Mouse (Mus musculus) liver, postnatal 0 days (tissue): ENCODE measurements around the gene Pskh1. TPM values are rescaled to one million over a fixed set of nuclear protein-coding genes. Genes with fewer than 3 reads are reported as not detected.

Experiments used
- ATAC-seq: fragments of 200-750 bp; cut with Nextera tagmentation; 2 replicates; pipeline ENCODE4 v1.8.0; 2017; ENCODE audit warnings: mild to moderate bottlenecking, moderate library complexity
- DNase-seq: peaks from one replicate; pipeline ENCODE4 v3.0.0-alpha.2; 2016
- H3K27ac ChIP-seq: fragments of 300-500 bp; sonication (generic); 2 replicates; pipeline ENCODE4 v1.5.1; 2014; ENCODE audit warnings: antibody characterized with exemption, moderate library complexity, mild to moderate bottlenecking, low read depth
- H3K27me3 ChIP-seq: fragments of 300-500 bp; sonication (generic); 2 replicates; pipeline ENCODE4 v1.6.1; 2014; ENCODE audit warnings: low read length, control low read depth, mixed read lengths; ENCODE audit not compliant: insufficient read depth
- H3K36me3 ChIP-seq: fragments of 300-500 bp; sonication (generic); replicated peaks from 2 replicates; pipeline ENCODE4 v1.6.1; 2014; ENCODE audit warnings: mild to moderate bottlenecking, control low read depth, low read length, moderate library complexity, mixed read lengths; ENCODE audit not compliant: insufficient read depth
- H3K4me1 ChIP-seq: fragments of 300-500 bp; sonication (generic); 2 replicates; pipeline ENCODE4 v1.6.1; 2014; ENCODE audit warnings: antibody characterized with exemption, mild to moderate bottlenecking, control low read depth; ENCODE audit not compliant: insufficient read depth
- H3K4me2 ChIP-seq: fragments of 300-500 bp; sonication (generic); 2 replicates; pipeline ENCODE4 v1.6.1; 2014; ENCODE audit warnings: low read depth, mild to moderate bottlenecking, low read length, moderate library complexity, mixed read lengths
- H3K4me3 ChIP-seq: fragments of 300-500 bp; sonication (generic); 2 replicates; pipeline ENCODE4 v1.5.1; 2014; ENCODE audit warnings: low read depth, low read length
- H3K9ac ChIP-seq: fragments of 300-500 bp; sonication (generic); replicated peaks from 2 replicates; pipeline ENCODE4 v1.6.1; 2014; ENCODE audit warnings: mild to moderate bottlenecking, moderate library complexity
- H3K9me3 ChIP-seq: fragments of 300-500 bp; sonication (generic); 2 replicates; pipeline ENCODE4 v1.6.1; 2016; ENCODE audit warnings: mild to moderate bottlenecking, control low read depth, low read length, mixed read lengths
- CTCF ChIP-seq: sonication (generic); IDR thresholded peaks from 2 replicates; pipeline ENCODE4 v1.5.1; 2016; ENCODE audit warnings: antibody characterized with exemption, low read depth
- EP300 ChIP-seq: IDR thresholded peaks from 2 replicates; pipeline ENCODE4 v1.6.1; 2016; ENCODE audit warnings: antibody characterized with exemption, low read depth, mild to moderate bottlenecking
- WGBS: fragments of 180-500 bp; shearing (Covaris S2); extraction: QIAGEN DNeasy Blood & Tissue Kit; methylation state at CpG from one replicate; pipeline ENCODE4 v1.1.7; 2014; ENCODE audit not compliant: insufficient replicate concordance; 5-methylcytosine and 5-hydroxymethylcytosine counted together
- polyA plus RNA-seq: library from polyadenylated mRNA; unstranded; fragments of >200 nt; fragmentation: Nextera tagmentation; extraction: Ambion mirVana; gene quantifications from 2 replicates; pipeline ENCODE4 v1.2.1, GENCODE M21; 2015

Pskh1 gene
- polyA plus RNA-seq, 1 experiment from 2014 or later: 11.5 TPM

DNA sequence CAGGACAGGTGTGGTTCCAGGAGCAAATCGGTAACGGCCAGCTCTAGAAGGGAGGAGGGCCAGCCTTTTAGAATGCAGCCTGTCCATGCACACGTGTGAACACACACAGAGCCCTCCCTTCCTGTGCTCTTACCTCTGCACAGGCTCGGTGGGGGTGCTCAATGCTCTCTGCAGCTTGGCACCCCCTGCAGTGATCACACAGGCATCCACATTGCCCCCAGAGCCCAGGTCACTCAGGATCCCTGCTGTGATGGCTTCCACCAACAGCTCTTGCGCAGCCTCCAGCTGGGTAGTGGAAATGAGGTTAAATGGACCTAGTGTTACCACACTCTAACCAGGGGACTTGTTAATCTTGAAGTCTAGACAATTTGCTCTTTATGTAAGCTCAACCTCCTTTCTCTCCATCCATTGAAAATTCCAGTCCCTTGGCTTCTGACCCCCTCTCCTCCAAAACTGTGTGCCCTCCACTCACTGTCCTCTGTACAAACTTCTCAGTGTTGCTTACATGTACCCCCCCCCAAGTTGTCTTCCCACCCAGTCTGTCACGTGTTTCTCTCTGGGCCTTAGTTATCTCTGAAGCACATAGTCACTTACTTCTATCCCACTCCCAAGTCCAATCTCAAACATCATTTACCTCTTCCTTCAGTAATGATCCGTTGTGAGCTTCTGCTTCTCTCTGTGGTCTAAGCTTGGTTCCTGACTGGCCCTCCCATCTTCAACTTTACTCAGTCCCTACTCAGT, 35.8 kb downstream of the Pskh1 start:
- peak overlapping the region; percentile 92 for H3K4me2 ChIP-seq
- peak overlapping the region; percentile 24; the same call in 1 of the 2 replicates for H3K27ac ChIP-seq
- no peaks in the 10 kb centered on the region for H3K9me3 ChIP-seq
- peaks cover 14% of the 10 kb centered on the region for H3K4me1 ChIP-seq
- TF ChIP-seq EP300 (no peak), CTCF (no peak)
- DNase-seq: no peak
- no peaks in the 10 kb centered on the region for H3K27me3 ChIP-seq
- peaks cover 21% of the 10 kb centered on the region for H3K36me3 ChIP-seq
- ATAC-seq: no peak
- peak overlapping the region; percentile 87; the same call in 1 of the 2 replicates for H3K9ac ChIP-seq
- H3K4me3 ChIP-seq: peak overlapping the region; percentile 58; the same call in 1 of the 2 replicates
- 34% methylated on average over 7 of the region's 7 CpGs for WGBS

GRCm38 (mm10) chr8:105936866-105937475, 36.7 kb downstream of the Pskh1 start:
- Histone ChIP-seq H3K9me3 (no peaks in the 10 kb centered on the region), H3K4me3 (peak overlapping the region; percentile 58), H3K27me3 (no peaks in the 10 kb centered on the region), H3K36me3 (peaks cover 17% of the 10 kb centered on the region), H3K4me2 (peak overlapping the region; percentile 92), H3K27ac (peak overlapping the region; percentile 92), H3K9ac (peak overlapping the region; percentile 87), H3K4me1 (peaks cover 14% of the 10 kb centered on the region)
- WGBS: under 1% methylated on average over 30 of the region's 30 CpGs
- DNase-seq: peak; percentile 90
- TF ChIP-seq EP300 (no peak), CTCF (no peak)
- ATAC-seq: peak; percentile 80

DNA sequence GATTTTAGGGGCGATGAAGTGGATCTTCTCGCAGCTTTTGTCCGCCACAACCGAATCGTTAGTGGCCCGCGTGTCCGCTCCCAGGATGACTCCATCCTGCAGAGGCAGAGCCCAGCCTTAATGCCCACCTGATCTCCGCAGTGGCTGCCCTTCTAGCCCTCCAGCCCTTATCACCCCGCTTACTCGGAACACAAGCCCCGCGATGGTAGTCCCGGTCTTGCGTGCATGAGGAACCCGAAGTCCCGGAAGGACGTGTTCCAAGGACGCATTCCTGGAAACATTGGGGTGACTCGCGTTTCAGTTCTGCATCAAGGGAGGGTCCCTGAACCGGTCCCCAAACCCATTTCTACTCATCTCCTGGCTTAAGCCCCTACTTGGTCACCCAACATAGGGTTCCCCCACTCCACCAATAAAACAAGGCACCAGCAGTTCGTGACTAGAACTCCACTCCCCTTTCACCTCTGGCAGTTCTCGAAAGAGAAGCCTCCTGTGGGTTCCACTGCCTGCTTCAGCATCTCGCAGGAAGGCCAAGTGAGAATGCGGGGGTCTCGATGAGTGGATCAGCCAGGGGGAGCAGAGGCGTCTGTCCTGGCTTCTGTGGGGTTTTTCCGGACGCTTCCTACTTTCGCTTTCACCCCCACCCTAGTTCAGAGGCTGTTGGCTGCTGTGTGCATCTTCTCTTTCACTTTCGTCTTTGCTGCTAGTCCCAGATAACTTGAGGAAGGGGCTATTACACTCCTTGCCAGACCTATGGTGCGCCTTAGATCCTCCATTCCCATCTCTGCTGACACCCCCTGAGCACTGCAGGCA, 37.5 kb downstream of the Pskh1 start:
- Histone ChIP-seq H3K9me3 (no peaks in the 10 kb centered on the region), H3K27ac (peak overlapping the region; percentile 92), H3K9ac (peak overlapping the region; percentile 87), H3K4me2 (peak overlapping the region; percentile 92), H3K4me1 (peaks cover 14% of the 10 kb centered on the region), H3K27me3 (no peaks in the 10 kb centered on the region), H3K4me3 (peak overlapping the region; percentile 58), H3K36me3 (peaks cover 11% of the 10 kb centered on the region)
- 0% methylated on average over 33 of the region's 33 CpGs for WGBS
- DNase-seq: peak; percentile 58
- peak; percentile 8 for ATAC-seq
- TF ChIP-seq EP300 (no peak), CTCF (no peak)

DNA sequence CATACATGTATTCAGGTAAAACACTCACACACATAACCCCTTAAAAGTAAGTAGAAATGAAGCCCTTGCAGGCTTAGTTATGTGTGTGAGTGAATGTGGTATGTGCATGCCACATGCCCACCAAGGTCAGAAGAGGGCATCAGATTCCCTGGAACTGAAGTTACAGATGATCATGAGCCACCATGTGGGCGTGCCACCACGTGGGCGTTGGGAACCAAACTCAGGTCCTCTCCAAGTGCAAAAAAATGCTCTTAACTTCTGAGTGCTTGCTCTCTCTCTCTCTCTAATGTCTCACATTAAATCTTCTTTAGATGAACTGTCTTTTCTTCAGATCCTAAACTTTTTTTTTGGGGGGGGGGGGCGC, 38.0 kb downstream of the Pskh1 start, which contains the start of gene Psmb10:
TSS of gene Psmb10 (minus strand) at position 139 of the 364 bp plus-strand sequence.
- WGBS: 5% methylated on average over 4 of the region's 4 CpGs
- peak within 1 kb of the TSS; percentile 87 for H3K9ac ChIP-seq
- peak within 1 kb of the TSS; percentile 92 for H3K4me2 ChIP-seq
- peak within 1 kb of the TSS; percentile 92 for H3K27ac ChIP-seq
- no peaks in the 10 kb centered on the region for H3K9me3 ChIP-seq
- TF ChIP-seq EP300: no peak
- peak; percentile 11; the same call in 1 of the 2 replicates for TF ChIP-seq CTCF
- H3K36me3 ChIP-seq: peaks cover 11% of the 10 kb centered on the region
- H3K27me3 ChIP-seq: no peaks in the 10 kb centered on the region
- peak within 1 kb of the TSS; percentile 58 for H3K4me3 ChIP-seq
- H3K4me1 ChIP-seq: peaks cover 14% of the 10 kb centered on the region
- peak; percentile 55 for DNase-seq
- no peak for ATAC-seq

DNA sequence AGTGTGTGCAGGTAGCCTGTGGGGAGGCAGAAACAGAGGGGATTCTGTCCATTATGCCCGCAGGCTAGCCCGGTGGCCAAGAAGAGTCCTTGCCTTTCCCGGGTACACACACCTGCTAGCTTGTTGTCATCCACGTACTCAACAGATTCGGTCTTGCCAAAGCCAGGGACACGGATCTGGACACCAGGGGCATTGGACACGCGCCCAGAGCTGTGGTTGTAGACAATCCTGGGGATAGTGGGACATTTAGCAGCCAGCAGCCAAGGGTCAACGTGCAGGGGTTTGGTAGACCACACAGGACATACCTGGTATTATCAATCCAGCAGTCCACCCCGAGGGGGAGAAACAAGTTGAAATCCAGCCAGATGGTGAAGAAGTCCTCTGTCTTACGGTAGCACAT, 41.8 kb downstream of the Pskh1 start:
- peak; percentile 69 for DNase-seq
- Histone ChIP-seq H3K4me3 (peak overlapping the region; percentile 45), H3K9me3 (no peaks in the 10 kb centered on the region), H3K27me3 (no peaks in the 10 kb centered on the region), H3K4me2 (peak overlapping the region; percentile 67), H3K36me3 (peaks cover 17% of the 10 kb centered on the region), H3K9ac (peak overlapping the region; percentile 57), H3K4me1 (peaks cover 5% of the 10 kb centered on the region; the same call in 1 of the 2 replicates), H3K27ac (peak overlapping the region; percentile 94)
- TF ChIP-seq EP300 (no peak), CTCF (no peak)
- ATAC-seq: peak; percentile 53
- 73% methylated on average over 11 of the region's 11 CpGs for WGBS
